Mouse (Mus musculus) ES-E14 (cell line): ENCODE data around the gene Cks1brt. TPM values are rescaled to one million over a fixed set of nuclear protein-coding genes. Genes with fewer than 3 reads are reported as not detected.
A peak's percentile ranks its signal among the peaks of the same experiment; 100 is the strongest.
"Not testable (repeated sequence)": the region's sequence is repeated elsewhere in the genome, so short reads cannot be mapped to it uniquely, and the experiment has no call there.

Experiments
- DNase-seq: peaks from one replicate; pipeline ENCODE4 v3.0.0-alpha.2; 2013; ENCODE audit warnings: low read depth, low spot score
- H3K27ac ChIP-seq: 2 replicates; pipeline ENCODE4 v1.5.1; 2012; ENCODE audit warnings: low read depth, mild to moderate bottlenecking, low read length, moderate library complexity, mixed read lengths; ENCODE audit not compliant: poor library complexity, insufficient read depth, severe bottlenecking
- H3K36me3 ChIP-seq: 2 replicates; pipeline ENCODE4 v1.6.1; 2012; ENCODE audit warnings: mild to moderate bottlenecking, low read length, moderate library complexity, mixed read lengths; ENCODE audit not compliant: control insufficient read depth, poor library complexity, insufficient read depth, severe bottlenecking
- H3K4me1 ChIP-seq, 2 experiments: fragments of 150-350 bp in 1 of 2; sonication (generic) in 1 of 2; 2 replicates each; pipeline ENCODE4 v1.6.1; 2012; ENCODE audit warnings: low read length in 2 of 2, mild to moderate bottlenecking in 1 of 2, mixed read lengths in 1 of 2; ENCODE audit not compliant: control insufficient read depth in 2 of 2, insufficient read depth in 2 of 2, poor library complexity in 1 of 2
- H3K4me3 ChIP-seq, 2 experiments: fragments of 150-350 bp in 1 of 2; sonication (generic) in 1 of 2; 2 replicates each; pipeline ENCODE4 v1.5.1; 2012; ENCODE audit warnings: low read length in 2 of 2, low read depth in 1 of 2, mild to moderate bottlenecking in 1 of 2, mixed read lengths in 1 of 2; ENCODE audit not compliant: insufficient read depth in 1 of 2, poor library complexity in 1 of 2, severe bottlenecking in 1 of 2
- H3K9ac ChIP-seq: 2 replicates; pipeline ENCODE4 v1.6.1; 2012; ENCODE audit warnings: low read depth, mild to moderate bottlenecking, low read length, mixed read lengths; ENCODE audit not compliant: poor library complexity, insufficient read depth, severe bottlenecking
- H3K9me3 ChIP-seq: fragments of 150-350 bp; sonication (generic); 2 replicates; pipeline ENCODE4 v1.6.1; 2012; ENCODE audit warnings: low read depth, mild to moderate bottlenecking, low read length; ENCODE audit not compliant: control insufficient read depth, insufficient read depth
- CHD2 ChIP-seq: IDR thresholded peaks from 2 replicates; pipeline ENCODE4 v1.6.1; 2014; ENCODE audit warnings: mild to moderate bottlenecking, low read depth, low read length, inconsistent platforms
- HCFC1 ChIP-seq: IDR thresholded peaks from 2 replicates; pipeline ENCODE4 v1.6.1; 2012; ENCODE audit warnings: low read length, inconsistent platforms, borderline replicate concordance; ENCODE audit not compliant: insufficient read depth
- MAFK ChIP-seq: IDR thresholded peaks from 2 replicates; pipeline ENCODE4 v1.6.1; 2014; ENCODE audit warnings: mild to moderate bottlenecking, low read depth, low read length, inconsistent platforms; ENCODE audit not compliant: insufficient read depth
- ZC3H11A ChIP-seq: IDR thresholded peaks from 2 replicates; pipeline ENCODE4 v1.6.1; 2012; ENCODE audit warnings: low read depth, mild to moderate bottlenecking, inconsistent platforms, low read length, borderline replicate concordance
- ZNF384 ChIP-seq: IDR thresholded peaks from 2 replicates; pipeline ENCODE4 v1.6.1; 2012; ENCODE audit warnings: low read depth, low read length, inconsistent platforms
- in situ Hi-C, 2 experiments: fragments of 600-800 bp; cut with MboI; formaldehyde crosslinking; loops; one replicate each; pipeline ENCODE4 v1.15.1; 2025; ENCODE audit warnings: low sequenced_read_pairs in 2 of 2, inconsistent platforms in 1 of 2; ENCODE audit not compliant: unreplicated experiment in 2 of 2
- total RNA-seq: library from RNA; depleted of rRNA; stranded (reverse); fragments of 300-350 nt; gene quantifications from 2 replicates; pipeline ENCODE4 v1.2.3, GENCODE M21; 2012; rRNA removed

Cks1brt gene
- total RNA-seq = not detected in 2 replicates

DNA sequence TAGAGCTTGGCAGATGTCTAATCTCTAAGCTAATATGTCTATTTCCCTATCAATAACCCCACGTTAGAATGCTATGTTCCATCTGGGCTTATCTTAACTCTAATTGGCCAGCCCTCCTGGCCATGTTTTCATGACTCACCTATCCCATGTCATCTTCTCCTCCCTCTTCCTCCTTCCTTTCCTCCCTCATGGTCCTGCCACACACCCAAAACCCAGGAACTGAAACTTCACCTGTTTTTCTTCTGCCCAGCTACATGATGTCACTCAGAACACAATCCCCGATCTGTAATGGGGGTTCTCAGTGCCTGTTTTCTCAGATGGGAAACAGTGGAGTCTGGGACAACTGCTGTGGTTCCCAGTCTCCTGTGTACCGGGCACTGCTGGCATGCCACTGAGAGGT lies at the start of gene Cks1brt:
Gene Cks1brt, plus strand, starts transcription at position 301 of the 400 bp plus-strand sequence.
- TF ChIP-seq HCFC1 (no peak), CHD2 (no peak), ZNF384 (no peak), MAFK (no peak), ZC3H11A (no peak)
- in situ Hi-C loops = no loop called here

DNA sequence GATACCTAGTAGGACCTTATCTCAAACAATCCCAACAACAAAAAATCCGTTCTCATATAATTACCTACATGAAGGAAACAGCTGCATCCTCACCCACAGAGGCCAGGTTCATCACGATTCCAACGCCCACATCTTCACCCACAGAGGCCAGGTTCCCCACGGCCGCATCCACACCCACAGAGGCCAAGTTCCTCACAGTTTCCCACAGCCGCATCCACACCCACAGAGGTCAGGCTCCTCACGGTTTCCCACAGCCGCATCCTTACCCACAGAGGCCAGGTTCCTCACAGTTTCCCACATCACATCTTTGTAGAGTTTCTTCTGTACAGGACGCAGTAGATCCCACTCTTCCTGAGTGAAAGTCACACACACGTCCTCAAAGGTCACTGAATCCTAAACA lies 38.5 kb upstream of the Cks1brt start:
- TF ChIP-seq CHD2 = no peak
- no peak overlapping the region for H3K27ac ChIP-seq

More for the DNA sequence above, at the start of gene Cks1brt:
- Histone ChIP-seq H3K4me1 (no peaks in the 10 kb centered on the region), H3K4me3 (no peak within 1 kb of the TSS), H3K9me3 (peaks cover 7% of the 10 kb centered on the region), H3K9ac (no peak within 1 kb of the TSS), H3K27ac (no peak within 1 kb of the TSS), H3K36me3 (no peaks in the 10 kb centered on the region)
- no peak for DNase-seq

DNA sequence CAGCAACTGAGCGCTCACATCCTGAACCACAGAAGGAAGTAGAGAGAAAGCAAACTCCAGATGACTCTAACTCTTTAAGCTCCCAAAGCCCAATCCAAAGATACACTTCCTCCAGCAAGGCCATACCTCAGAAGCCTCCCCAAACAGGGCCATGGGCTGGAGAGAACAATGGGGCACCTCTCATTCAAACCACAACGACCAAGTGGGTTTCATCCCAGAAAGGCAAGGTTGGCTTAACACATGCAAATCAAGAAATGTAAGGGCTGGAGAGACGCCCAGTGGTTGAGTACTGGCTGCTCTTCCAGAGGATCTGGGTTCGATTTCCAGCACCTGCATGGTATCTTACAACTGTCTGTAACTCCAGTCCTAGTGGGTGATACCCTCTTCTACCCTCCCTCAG lies 36.2 kb upstream of the Cks1brt start:
- in situ Hi-C loops = no loop called here
- TF ChIP-seq CHD2 = no peak
- no peaks in the 10 kb centered on the region for H3K4me1 ChIP-seq
- no peaks in the 10 kb centered on the region for H3K9me3 ChIP-seq
- no peak overlapping the region for H3K4me3 ChIP-seq
- no peaks in the 10 kb centered on the region for H3K36me3 ChIP-seq
- no peak overlapping the region for H3K9ac ChIP-seq
- no peak for DNase-seq
- no peak overlapping the region for H3K27ac ChIP-seq

More for the DNA sequence above, 38.5 kb upstream of the Cks1brt start:
- Histone ChIP-seq H3K4me3 (no peak overlapping the region), H3K4me1 (no peaks in the 10 kb centered on the region), H3K9me3 (no peaks in the 10 kb centered on the region), H3K9ac (no peak overlapping the region), H3K36me3 (peaks cover 4% of the 10 kb centered on the region; the same call in 1 of the 2 replicates)
- in situ Hi-C loops = no loop called here
- DNase-seq = no peak

GRCm38 (mm10) chr8:85116984-85117383 lies 34.7 kb upstream of the Cks1brt start:
- DNase-seq = no peak
- Histone ChIP-seq H3K4me1 (no peaks in the 10 kb centered on the region), H3K9me3 (no peaks in the 10 kb centered on the region), H3K27ac (no peak overlapping the region), H3K36me3 (no peaks in the 10 kb centered on the region), H3K4me3 (no peak overlapping the region), H3K9ac (no peak overlapping the region)
- TF ChIP-seq ZC3H11A (no peak), CHD2 (no peak), MAFK (no peak), ZNF384 (no peak), HCFC1 (no peak)
- in situ Hi-C loops = no loop called here

DNA sequence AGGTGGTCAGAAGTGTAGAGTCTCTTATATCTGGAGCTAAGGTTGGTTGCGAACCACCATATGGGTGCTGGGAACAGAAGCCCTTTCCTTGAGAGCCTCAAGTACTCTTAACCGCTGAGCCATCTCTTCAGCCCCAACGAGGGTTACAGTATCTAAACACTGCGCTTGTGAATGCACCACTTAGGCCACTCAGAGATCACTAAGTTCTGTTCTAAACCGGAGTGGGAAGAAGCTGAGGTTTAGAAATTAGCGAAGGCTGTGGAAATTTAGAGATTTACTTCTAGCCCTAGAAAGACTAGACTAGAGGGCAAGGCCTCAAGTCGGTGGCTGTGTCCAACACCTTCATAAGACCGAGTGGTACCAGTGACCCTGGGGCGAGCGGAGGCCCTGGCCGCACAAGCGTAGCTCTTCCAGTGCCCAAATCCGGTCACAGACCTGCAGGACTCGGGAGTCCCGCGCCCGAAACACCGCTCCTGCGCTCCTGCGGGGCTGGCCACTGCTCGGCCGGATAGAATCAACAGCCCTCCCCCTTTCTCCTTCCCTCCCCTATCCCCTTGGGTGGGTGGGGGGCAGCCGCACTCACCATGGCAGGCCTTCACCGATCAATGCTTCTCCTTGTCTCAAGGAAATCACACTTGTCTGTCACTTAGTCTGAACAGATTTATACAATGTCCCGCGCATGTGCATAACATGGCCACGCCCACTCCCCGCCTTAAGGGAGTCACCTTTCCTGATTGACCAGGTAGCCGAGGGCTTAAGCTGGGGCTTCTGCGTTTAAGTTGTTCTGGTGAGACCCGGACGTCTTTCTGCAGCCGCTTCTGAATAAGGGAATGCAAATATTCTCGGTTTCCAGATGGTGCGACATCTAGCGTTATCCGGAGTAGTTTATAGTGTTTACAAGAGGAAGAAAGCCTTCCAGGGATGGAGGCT lies 32.4 kb upstream of the Cks1brt start:
- no peaks in the 10 kb centered on the region for H3K9me3 ChIP-seq
- peak overlapping the region; percentile 67 to 97 for H3K4me3 ChIP-seq
- peak; percentile 89 for DNase-seq
- TF ChIP-seq ZC3H11A (no peak), HCFC1 (no peak), ZNF384 (no peak), CHD2 (no peak), MAFK (no peak)
- H3K36me3 ChIP-seq = no peaks in the 10 kb centered on the region
- H3K9ac ChIP-seq = peak overlapping the region; percentile 31
- H3K4me1 ChIP-seq = no peaks in the 10 kb centered on the region
- in situ Hi-C loops = no loop called here
- no peak overlapping the region for H3K27ac ChIP-seq

- in situ Hi-C loops, H3K27ac ChIP-seq, H3K9ac ChIP-seq, H3K36me3 ChIP-seq, DNase-seq, H3K9me3 ChIP-seq, H3K4me1 ChIP-seq, H3K4me3 ChIP-seq: not testable (repeated sequence)
These were observed 31.5 kb upstream of the Cks1brt start for GRCm38 (mm10) chr8:85120251-85120650.
